Mouse (Mus musculus): Measurements from ENCODE around the gene Dnajb2. TPM values are rescaled to one million over a fixed set of nuclear protein-coding genes. Genes with fewer than 3 reads are reported as not detected.
"Not testable (repeated sequence)": the region's sequence is repeated elsewhere in the genome, so short reads cannot be mapped to it uniquely, and the experiment has no call there.

Gene Dnajb2
- total RNA-seq, 2 experiments from 2014 or later = 186 to 744 TPM

DNA sequence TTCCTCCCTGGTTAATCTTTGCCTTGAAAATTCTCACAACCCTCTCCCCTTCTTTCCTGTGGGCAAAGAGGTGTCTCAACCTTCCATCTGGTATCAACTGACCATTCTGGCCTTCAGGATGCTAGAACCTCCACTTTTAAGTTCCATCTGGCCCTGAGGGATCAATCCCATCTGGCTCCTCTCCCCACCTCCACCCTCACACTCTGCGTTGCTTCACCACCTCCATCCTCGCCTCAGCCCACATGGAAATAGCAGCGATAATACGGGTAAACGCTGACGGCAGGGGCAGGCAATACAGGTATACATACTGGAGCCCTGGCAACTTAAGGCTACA, 18.3 kb upstream of the Dnajb2 start:
- ATAC-seq (replicated peaks; ENCODE audit: low FRiP score, poor library complexity, severe bottlenecking) = 0 out of 2 replicates have a peak, but pooled peaks have one; percentile 11

DNA sequence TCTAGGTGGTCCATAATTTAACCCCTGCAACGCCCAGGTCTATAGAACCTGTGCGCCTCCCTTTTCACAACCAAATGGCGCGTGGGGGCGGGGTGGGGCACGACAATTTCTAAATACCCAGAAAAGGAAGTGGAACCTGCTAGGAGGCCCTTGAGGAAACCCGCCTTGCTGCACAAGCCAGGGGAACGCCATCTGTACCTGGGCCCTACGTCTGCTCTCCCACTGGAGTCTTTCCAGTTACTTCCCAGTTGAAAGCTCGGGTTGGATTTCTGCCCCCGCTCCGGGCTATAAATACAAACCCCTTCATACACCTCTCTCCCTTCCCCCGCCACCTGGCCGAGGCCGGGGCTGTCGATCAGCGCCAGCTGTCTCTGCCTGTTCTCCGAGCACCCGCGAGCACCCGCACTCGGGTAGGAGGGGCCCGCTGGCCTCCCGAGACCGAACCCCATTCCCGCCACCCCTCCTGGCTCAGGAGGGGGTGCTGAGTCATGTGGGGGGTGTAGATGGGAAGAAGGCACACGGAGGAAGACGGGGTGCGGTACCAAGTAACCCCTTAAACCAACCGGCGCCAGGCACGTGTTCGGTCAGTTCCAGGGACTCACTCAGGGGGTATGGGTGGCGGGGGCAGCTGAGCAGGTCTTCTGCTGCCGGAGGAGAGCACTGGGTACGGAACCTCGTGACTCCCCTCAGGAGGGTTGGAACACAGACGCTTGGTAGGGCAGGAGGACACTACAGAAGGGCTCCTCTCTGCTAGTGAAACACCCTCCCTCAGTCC, 17.8 kb upstream of the Dnajb2 start:
- ATAC-seq (replicated peaks; ENCODE audit: low FRiP score, poor library complexity, severe bottlenecking) = peak; percentile 61

DNA sequence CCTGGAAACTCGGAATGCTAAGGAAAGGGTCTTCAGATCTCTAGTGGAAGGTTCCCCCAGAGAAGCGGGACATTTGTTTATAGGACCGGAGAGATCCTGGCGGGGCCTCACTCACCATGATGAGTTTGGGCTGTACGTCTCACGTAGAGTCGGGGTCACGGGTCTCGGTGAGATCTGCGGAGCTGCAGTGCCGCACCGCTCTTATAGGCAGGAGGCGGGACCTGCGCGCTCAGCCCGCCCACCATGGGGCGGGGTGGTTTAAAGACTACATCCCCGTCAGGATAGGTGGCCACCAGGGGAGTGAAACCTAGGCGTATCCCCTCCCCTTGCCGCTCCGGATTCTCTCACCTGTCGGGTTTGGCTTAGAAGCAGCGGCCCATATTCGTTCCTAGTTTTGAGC, 17.1 kb upstream of the Dnajb2 start:
- peak; percentile 76 for ATAC-seq (replicated peaks; ENCODE audit: low FRiP score, poor library complexity, severe bottlenecking)

- ATAC-seq (replicated peaks; ENCODE audit: low FRiP score, poor library complexity, severe bottlenecking) = peak; percentile 23; the same call in 1 of the 2 replicates
These were observed 16.7 kb upstream of the Dnajb2 start, which contains the start of gene Tuba4a for GRCm38 (mm10) chr1:75219531-75219930. TSS of gene Tuba4a (minus strand) at chr1:75219865.

- ATAC-seq (replicated peaks; ENCODE audit: low FRiP score, poor library complexity, severe bottlenecking) = no peak
These were observed 14.7 kb upstream of the Dnajb2 start for GRCm38 (mm10) chr1:75221538-75221937.

GRCm38 (mm10) chr1:75222926-75223325, 13.3 kb upstream of the Dnajb2 start:
- no peak for ATAC-seq (replicated peaks; ENCODE audit: low FRiP score, poor library complexity, severe bottlenecking)

GRCm38 (mm10) chr1:75223532-75223931, 12.7 kb upstream of the Dnajb2 start:
- ATAC-seq (replicated peaks; ENCODE audit: low FRiP score, poor library complexity, severe bottlenecking) = no peak

DNA sequence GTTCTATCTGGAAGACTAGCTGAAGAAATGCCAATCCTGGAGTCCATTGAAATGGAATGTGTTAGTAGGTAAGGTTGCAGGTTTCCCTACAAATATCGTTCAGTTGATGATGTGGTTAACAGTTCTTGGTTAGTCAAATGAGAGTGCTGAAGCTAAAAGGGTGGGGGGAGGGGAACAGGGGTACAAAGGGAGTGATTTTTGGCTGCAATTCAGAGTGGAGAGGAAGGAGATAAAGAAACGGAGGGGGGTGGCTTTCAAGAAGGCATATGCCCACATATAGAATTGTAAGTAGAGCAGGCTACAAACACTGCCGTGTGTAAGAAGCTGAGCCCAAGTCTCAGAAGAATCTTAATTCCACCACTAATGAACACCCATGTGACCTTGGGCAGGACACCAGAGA, 10.7 kb upstream of the Dnajb2 start:
- no peak for ATAC-seq (replicated peaks; ENCODE audit: low FRiP score, poor library complexity, severe bottlenecking)

DNA sequence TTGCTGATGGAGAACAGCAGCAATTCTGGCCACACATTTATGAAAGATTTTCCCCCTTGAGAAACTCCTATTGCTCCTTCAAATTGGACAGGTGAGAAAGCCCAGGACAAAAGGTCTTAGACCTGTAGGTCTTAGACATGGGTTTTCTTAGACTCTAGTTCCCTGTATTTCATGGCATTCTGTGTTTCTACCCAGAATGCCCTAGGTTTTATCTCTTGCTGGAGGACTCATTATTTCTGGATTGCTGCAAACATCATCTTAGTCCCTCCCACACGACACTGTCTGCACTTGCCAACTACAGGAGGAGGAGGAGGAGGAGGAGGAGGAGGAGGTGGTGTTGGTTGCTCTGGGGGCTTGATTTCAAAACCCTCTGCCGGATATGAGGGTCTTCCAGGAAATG, 10.1 kb upstream of the Dnajb2 start:
- ATAC-seq (replicated peaks; ENCODE audit: low FRiP score, poor library complexity, severe bottlenecking) = no peak

GRCm38 (mm10) chr1:75227653-75228052, 8.6 kb upstream of the Dnajb2 start:
- ATAC-seq (replicated peaks; ENCODE audit: low FRiP score, poor library complexity, severe bottlenecking) = no peak

DNA sequence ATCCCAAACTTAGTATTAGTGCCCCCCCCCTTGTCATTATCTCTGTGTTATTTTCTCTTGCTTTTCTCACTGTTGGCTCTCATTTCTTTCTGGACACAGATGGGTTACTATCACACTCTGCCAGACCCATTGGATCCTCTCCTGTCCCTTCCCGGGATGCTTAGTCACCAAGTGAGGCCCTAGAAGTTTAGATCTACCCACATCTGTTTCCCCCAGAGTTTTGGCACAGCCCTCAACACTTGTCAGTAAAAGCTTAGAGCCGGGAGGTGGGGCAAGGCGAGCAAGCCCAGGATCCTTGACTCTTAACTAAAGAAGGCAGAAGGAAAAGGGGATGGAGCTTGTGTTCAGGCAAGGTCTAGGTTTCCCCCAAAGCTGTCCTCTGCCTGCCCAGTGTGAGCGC, 7.0 kb upstream of the Dnajb2 start:
- peak; percentile 86 for ATAC-seq (replicated peaks; ENCODE audit: low FRiP score, poor library complexity, severe bottlenecking)

DNA sequence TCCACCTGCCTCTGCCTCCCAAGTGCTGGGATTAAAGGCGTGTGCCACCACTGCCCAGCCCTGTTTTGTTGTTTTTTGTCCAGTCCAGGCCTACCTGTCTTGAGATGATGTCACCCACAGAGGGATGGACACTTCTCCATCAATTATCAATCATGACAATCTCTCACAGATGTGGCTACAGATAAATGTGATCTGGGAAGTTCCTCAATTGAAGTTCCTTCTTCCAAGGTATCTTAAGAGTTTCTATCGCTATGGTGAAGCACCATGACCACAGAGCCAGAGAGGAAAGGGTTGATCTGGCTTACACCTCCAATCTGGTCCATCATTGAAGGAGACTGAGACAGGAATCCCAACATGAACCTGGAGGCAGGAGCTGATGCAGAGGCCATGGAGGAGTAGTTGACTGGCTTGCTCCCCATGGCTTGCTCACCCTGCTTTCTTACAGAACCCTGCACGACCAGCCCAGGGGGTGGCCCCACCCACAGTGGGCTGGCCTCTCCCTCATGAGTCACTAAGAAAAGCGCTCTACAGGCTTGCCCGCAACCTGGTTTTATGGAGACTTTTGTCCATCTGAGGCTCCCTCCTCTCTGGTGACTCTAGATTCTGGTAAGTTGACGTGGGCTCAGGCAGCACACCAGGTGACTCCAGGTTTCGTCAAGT, 5.7 kb upstream of the Dnajb2 start:
- peak; percentile 51 for ATAC-seq (replicated peaks; ENCODE audit: low FRiP score, poor library complexity, severe bottlenecking)

GRCm38 (mm10) chr1:75231224-75231623, 5.0 kb upstream of the Dnajb2 start:
- no peak for ATAC-seq (replicated peaks; ENCODE audit: low FRiP score, poor library complexity, severe bottlenecking)

DNA sequence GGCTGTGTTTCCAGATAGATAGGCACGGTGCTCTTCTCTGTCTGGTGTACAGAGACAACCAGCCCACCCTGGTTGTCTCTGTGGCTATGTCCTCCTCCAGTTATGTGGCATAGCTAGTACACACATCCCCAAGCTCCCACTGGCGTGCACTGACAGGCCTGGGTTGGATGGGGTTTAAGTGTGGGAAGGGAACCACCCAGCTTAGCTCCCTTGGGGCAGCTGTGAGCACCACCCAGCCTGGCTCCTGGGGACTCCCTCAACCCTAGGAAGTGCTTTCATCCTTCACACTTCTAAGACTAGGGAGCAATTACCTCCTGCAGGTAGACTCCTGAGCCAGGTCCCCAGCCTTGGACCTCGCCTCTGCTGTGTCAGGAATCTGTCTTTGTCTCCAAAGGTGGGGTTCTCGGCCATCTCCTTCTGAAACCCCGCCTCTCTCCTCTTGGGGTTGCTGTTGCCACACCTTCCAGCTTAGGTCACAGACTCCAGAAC, 4.5 kb upstream of the Dnajb2 start, which contains the start of gene A630095N17Rik:
TSS of gene A630095N17Rik (minus strand) at position 439 of the 489 bp plus-strand sequence.
- ATAC-seq (replicated peaks; ENCODE audit: low FRiP score, poor library complexity, severe bottlenecking) = no peak

- ATAC-seq (replicated peaks; ENCODE audit: low FRiP score, poor library complexity, severe bottlenecking) = not testable (repeated sequence)
These were observed 3.7 kb upstream of the Dnajb2 start for GRCm38 (mm10) chr1:75232489-75232888.

DNA sequence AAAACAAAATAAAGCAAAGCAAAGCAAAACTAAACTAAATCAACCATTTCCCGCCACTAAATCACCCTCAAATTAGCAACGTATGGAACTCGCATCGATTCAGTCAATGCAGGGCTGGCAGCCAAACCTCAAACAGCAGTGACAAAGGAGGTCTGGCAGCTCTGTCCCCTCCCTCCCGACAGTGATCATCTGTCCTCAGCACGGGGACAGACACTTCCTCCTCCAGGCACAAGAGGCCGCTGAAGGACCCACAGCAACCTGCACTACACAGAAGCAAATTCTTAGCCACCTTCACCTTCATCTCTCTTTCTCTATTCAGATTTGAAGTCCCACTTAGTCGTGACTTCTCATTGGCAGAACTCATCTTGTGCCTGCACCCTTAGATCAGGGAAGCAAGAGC, 1.6 kb upstream of the Dnajb2 start:
- peak; percentile 64 for ATAC-seq (replicated peaks; ENCODE audit: low FRiP score, poor library complexity, severe bottlenecking)

DNA sequence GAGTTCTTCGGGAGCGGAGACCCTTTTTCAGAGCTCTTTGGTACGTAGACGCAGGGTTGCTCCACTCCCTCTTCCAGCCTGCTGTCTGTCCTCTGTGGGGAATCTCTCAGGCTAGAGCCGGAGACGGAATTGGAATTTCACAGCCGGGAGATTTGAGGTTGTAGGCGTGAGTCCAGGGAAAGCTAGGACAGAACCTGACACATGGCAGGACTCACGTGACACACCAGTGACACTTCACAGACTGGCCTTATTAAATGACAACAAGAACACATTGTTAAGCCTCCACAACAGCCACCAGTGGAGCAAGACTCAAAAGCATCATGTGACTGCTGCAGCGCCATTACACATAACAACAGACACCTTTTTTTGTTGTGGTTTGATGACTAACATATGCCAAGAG, 3.4 kb downstream of the Dnajb2 start:
- no peak for ATAC-seq (replicated peaks; ENCODE audit: low FRiP score, poor library complexity, severe bottlenecking)

DNA sequence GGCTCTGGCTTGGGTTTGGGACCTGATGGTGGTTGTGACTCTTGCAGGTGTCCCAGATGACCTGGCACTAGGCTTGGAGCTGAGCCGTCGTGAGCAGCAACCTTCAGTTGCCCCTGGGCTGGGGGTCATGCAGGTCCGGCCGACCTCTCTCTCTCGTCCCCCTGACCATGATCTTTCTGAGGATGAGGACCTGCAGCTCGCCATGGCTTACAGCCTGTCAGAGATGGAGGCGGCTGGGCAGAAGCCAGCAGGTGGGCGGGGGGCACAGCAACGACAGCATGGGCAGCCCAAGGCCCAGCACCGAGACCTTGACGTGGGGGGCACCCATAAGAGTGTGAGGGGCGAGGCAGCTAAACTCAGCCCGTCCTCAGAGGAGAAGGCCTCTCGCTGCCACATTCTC, 7.2 kb downstream of the Dnajb2 start:
- no peak for ATAC-seq (replicated peaks; ENCODE audit: low FRiP score, poor library complexity, severe bottlenecking)

- ATAC-seq (replicated peaks; ENCODE audit: low FRiP score, poor library complexity, severe bottlenecking) = peak; percentile 24; the same call in 1 of the 2 replicates
These were observed 8.1 kb downstream of the Dnajb2 start for GRCm38 (mm10) chr1:75244175-75244826.

- no peak for ATAC-seq (replicated peaks; ENCODE audit: low FRiP score, poor library complexity, severe bottlenecking)
These were observed 8.6 kb downstream of the Dnajb2 start for GRCm38 (mm10) chr1:75244836-75245235.
